Mouse (Mus musculus) C2C12 (cell line): ENCODE measurements around the gene Tmem206.

Experiments used
- CEBPB ChIP-seq: IDR thresholded peaks from one replicate; pipeline ENCODE4 v1.6.1; 2011; ENCODE audit warnings: low read depth, mild to moderate bottlenecking, control low read depth, moderate library complexity
- CTCF ChIP-seq: IDR thresholded peaks from one replicate; pipeline ENCODE4 v1.5.1; 2011; ENCODE audit not compliant: control insufficient read depth, insufficient read depth, insufficient read length
- MAX ChIP-seq: IDR thresholded peaks from one replicate; pipeline ENCODE4 v1.6.1; 2011; ENCODE audit warnings: mild to moderate bottlenecking, control low read depth
- MYOD1 ChIP-seq: IDR thresholded peaks from one replicate; pipeline ENCODE4 v1.6.1; 2011; ENCODE audit warnings: low read depth; ENCODE audit not compliant: control insufficient read depth, insufficient read length

- TF ChIP-seq MAX (no peak), MYOD1 (no peak), CTCF (no peak), CEBPB (no peak)
These were observed 65.6 kb downstream of the Tmem206 start for GRCm38 (mm10) chr1:191391311-191391710.
